Mouse (Mus musculus): ENCODE measurements around the gene Aqp2.

The Aqp2 gene

DNA sequence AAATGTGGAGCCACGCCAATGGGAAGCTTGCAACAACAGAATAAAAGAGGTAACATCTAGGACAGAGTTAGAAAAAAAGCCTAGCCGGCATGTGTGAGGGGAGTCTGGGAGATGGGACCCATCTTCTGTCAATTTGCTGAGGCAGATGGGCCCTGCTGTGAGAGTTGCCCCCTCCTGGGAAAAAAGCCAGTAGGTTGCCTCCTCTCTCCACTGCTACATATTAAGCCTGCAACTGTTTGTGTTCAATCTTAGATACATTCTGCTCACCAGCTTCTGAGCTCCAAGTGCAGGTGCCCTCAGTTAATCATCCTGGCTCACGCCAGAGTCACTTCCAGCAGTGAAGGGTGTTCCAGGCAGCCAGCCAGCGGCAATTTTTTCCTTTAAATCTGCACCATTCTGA lies 41.0 kb downstream of the Aqp2 start:
- peak; percentile 57 for DNase-seq (ENCODE audit: low read depth)

DNA sequence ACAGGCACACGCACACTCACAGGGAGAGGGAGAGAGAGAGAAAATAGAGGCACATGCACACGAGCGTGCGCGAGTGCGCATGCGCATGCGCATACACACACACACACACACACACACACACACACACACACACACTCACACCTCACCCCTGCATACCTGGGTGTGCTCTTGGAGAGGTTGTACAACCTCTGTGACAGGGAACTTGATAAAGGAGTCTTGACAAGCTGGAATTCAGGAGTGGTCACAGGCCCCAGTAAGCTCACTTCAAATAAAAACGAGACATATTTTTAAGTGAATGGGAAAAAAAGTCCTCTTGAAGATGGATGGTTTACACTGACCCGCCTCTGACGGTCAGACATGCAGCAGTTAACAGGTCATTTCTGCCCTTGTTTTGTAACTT lies 43.2 kb downstream of the Aqp2 start:
- no peak for DNase-seq (ENCODE audit: low read depth)

DNA sequence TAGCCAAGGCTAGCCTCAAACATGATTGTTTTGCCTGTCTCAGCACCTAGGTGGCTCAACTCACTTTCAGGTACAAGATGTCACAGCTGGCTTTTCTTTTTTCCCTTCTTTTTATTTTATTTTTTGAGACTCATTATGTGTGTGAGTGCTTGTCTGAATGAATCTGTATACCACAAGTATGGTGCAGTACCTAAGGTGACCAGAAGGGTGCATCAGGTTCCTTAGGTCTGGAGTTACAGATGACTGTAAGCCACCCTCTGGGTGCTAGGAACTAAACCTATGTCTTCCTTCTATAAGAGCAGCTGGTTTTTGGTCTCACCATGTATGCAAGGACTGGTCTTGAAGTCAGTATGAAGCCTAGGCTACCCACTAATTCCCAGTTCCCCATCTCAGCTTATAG lies 52.8 kb downstream of the Aqp2 start:
- peak; percentile 59 for DNase-seq (ENCODE audit: low read depth)

Measured in NIH3T3 (cell line).